Mouse (Mus musculus) gonadal fat pad, adult 2 months (tissue): ENCODE data around the gene Duox1. TPM values are rescaled to one million over a fixed set of nuclear protein-coding genes. Genes with fewer than 3 reads are reported as not detected.
"Not testable (repeated sequence)": the region's sequence is repeated elsewhere in the genome, so short reads cannot be mapped to it uniquely, and the experiment has no call there.

Experiments used
- DNase-seq: peaks from one replicate; pipeline ENCODE4 v3.0.0-alpha.2; 2012; ENCODE audit warnings: low read depth
- polyA plus RNA-seq: library from polyadenylated mRNA; depleted of rRNA; stranded (reverse); fragments of >200 nt; gene quantifications from 2 replicates; pipeline ENCODE4 v1.2.3, GENCODE M21; 2012; rRNA removed

Gene Duox1
- polyA plus RNA-seq, 1 experiment = 0.39 TPM

GRCm38 (mm10) chr2:122374666-122375331 lies 59.3 kb downstream of the Duox1 start:
- no peak for DNase-seq

- no peak for DNase-seq
Observed at GRCm38 (mm10) chr2:122375391-122375991, 60.0 kb downstream of the Duox1 start.

- no peak for DNase-seq
Observed at GRCm38 (mm10) chr2:122376041-122376561, 60.6 kb downstream of the Duox1 start.

- no peak for DNase-seq
Observed at GRCm38 (mm10) chr2:122377215-122377674, 61.8 kb downstream of the Duox1 start.

DNA sequence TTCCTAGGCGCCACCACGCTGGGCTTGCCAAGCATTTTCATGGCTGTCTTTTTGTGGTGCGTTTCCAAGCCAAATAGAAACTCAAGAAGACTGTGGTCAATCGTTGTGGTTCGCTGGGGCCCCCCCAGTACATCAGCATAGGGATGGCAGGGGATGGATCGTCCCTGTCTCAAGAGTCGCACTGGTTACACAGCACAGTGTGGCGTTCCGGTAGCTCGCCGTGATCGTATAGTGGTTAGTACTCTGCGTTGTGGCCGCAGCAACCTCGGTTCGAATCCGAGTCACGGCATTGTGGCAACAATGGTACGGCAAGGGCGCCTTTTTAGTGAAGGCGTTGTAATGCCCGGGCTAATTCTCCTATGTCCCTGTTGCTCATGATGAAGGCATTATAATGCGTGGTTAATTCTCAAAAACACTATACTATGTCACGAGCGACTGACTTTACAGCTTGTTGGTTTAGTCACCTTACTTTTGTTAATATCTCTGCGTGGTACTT lies 62.3 kb downstream of the Duox1 start:
- DNase-seq = no peak

GRCm38 (mm10) chr2:122378421-122379291 lies 63.2 kb downstream of the Duox1 start:
- DNase-seq = no peak

- DNase-seq = no peak
Observed at GRCm38 (mm10) chr2:122379292-122379650, 63.8 kb downstream of the Duox1 start.

DNA sequence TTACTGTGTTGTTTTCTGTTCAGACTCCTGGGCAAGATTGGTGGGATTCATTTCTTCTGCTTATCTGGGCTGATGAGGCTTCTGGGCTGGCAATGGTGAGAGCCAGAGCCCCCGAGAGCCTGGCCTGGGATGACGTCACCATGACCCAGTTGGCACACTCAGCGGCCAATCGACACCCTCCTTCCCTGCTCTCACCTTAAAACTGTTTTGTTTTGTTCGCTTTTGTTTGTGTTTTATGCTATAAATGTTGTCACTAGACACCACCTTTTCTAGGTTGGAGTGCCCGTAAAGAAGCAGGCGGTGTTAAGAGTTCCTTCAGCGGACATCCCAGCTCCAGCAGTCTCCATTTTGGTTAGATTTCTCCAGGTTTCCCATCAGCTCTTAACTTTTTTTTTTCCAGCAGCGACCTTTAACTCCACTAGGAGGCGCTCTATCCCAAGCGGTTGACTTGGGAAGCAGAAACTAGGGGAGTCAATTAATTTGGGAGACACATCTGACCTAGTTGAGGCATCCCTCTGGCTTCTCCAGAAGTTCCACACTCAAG lies 65.4 kb downstream of the Duox1 start:
- DNase-seq = no peak

DNA sequence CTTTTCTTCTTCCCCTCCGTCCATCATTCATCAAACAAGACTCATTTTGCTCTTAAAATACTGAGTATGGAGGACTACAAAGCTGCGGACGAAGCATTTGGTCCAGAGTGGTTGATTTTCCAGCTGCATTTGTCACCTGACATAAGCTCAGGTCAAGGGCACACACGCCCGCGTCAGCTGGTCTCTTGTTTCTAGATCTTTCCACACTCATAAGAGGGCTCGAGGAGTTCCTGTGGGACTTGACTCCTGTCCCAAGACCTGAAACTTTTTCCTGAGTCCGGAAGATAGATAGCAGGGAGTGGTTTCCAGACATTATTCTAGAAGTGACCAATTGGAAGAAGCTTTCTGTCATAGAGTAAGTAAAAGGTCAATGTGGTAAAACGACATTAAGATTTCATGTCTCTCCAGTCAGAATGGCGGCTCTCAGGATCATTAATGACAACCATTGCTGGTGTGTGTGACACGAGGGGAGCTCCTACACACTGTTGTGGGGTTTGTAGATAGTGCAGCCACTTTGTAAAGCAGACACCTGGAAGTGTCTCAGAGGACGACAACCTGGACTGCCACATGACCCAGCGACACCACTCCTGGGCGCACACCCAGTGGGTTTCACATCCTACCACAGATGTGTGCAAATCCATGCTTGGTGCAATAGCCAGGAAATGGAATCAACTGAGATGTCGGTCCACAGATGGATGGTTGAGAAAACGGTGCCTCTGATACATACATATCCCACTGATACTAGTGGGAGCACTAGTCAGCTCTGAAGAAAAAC lies 66.0 kb downstream of the Duox1 start:
- no peak for DNase-seq

DNA sequence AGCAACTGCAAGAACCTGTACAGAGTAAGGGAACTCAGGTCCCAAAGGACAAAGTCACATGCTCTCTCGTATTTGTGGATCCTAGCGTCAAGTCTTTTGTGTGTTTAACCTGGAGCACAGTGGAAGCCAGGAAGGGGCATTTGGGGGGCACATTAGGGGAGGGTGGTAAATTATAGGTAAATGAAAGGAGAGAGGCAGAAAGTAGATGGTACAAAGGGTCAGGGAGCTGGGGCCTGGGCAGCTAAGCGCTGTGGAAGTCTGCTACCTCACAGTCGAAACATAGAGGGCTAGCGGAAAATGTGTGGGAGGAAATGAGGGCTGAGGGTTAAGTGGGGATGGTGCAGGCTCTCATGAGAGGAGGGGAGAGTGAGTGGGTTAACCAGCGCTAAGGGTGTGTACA lies 66.6 kb downstream of the Duox1 start:
- no peak for DNase-seq

GRCm38 (mm10) chr2:122385095-122385494 lies 69.6 kb downstream of the Duox1 start:
- no peak for DNase-seq

- DNase-seq = not testable (repeated sequence)
Observed at GRCm38 (mm10) chr2:122387135-122387534, 71.7 kb downstream of the Duox1 start.

GRCm38 (mm10) chr2:122396150-122396549 lies 80.7 kb downstream of the Duox1 start:
- no peak for DNase-seq

Other genes with a start within 250 kb of the Duox1 start
- 12.1 and 17.1 TPM in 2 replicates for gene Spg11, start 197.3 kb upstream of the Duox1 start, polyA plus RNA-seq
- gene B2m, start 168.0 kb upstream of the Duox1 start, polyA plus RNA-seq = 997 and 1,419 TPM in 2 replicates
- 0.15 and 0.23 TPM in 2 replicates for gene Trim69, start 155.0 kb upstream of the Duox1 start, polyA plus RNA-seq
- gene Patl2, start 129.5 kb upstream of the Duox1 start, polyA plus RNA-seq = 0.13 and 0.38 TPM in 2 replicates
- gene Terb2, start 129.4 kb upstream of the Duox1 start, polyA plus RNA-seq = not detected in 2 replicates
- gene Sord, start 80.9 kb upstream of the Duox1 start, polyA plus RNA-seq = 30.6 and 31.2 TPM in 2 replicates
- gene Duox2, start 17.2 kb upstream of the Duox1 start, polyA plus RNA-seq = 0.56 and 0.57 TPM in 2 replicates
- 0.30 and 0.32 TPM in 2 replicates for gene Duoxa2, start 16.8 kb upstream of the Duox1 start, polyA plus RNA-seq
- gene Duoxa1, start 1.9 kb upstream of the Duox1 start, polyA plus RNA-seq = 2.1 and 7.9 TPM in 2 replicates
- gene Shf, start 53.5 kb downstream of the Duox1 start, polyA plus RNA-seq = 12.9 and 15.7 TPM in 2 replicates
- gene Slc28a2, start 110.8 kb downstream of the Duox1 start, polyA plus RNA-seq = 9.3 and 13.3 TPM in 2 replicates
- 0.03 and 0.62 TPM in 2 replicates for gene Gm14085, start 169.3 kb downstream of the Duox1 start, polyA plus RNA-seq